Mouse (Mus musculus) telencephalon, adult 2 months (tissue): ENCODE results near the gene Cct8.

ENCODE experiments used
- DNase-seq: peaks from one replicate; pipeline ENCODE4 v3.0.0-alpha.2; 2011; ENCODE audit warnings: low read depth, low spot score

Cct8 gene

GRCm38 (mm10) chr16:87445110-87445509 is 50.6 kb downstream of the Cct8 start:
- DNase-seq, result no peak

- no peak for DNase-seq
Observed at GRCm38 (mm10) chr16:87444071-87444470, 51.6 kb downstream of the Cct8 start.

DNA sequence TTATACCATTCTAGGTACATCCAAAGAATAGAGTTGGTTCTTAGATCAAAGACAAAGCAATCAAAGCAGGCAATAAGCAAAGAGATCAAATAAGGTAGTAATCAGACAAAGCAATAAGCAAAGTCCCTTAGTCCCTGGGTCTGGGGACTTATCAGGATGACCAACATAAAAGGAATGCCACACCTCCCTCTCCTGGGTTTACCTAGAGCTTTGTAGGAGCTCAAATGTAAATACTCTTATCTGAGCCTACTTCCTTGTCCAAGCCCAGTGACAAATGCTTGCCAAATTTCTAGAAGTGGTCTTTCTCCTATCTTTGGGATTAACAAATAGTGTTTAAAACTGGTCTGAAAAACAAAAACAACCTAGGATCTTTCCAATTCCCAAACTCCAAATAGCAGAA is 52.4 kb downstream of the Cct8 start:
- DNase-seq, result no peak

DNA sequence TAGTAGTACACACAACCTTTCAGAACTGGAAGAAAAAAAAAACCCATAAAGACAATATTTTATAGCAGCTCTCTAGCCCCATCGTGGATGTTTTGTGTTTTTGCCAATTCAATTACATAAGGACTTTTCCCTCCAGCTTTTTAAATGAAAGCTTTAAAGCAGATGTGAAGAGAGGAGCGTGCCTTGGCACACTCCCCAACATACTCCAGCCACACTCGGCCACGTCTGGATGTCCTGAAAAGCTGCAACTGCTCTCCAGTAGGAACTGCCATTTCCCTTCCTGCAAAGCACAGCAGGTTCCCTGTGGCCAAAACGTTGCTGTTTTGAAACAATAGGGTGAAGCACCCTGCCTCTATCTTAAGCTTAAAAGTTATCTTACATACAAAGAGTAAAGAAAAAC is 53.4 kb downstream of the Cct8 start:
- DNase-seq, result no peak

DNA sequence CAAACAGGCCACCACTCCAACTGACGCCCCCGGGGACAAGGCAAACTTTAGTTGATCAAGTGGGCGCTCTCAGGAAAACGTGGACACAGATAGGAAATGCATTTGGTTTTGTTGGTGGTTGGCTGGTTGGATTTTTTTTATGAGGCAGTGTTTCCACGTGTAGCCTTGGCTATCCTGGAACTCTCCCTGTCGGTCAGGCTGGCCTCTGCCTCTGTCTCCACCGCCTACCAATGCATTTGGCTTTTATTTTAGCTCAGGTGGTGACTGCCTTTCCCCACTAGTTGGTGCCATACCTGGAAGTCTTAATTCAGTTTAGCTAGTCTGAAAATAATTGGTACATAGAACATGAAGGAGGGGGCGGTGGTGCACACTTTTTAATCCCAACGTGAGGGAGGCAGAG is 54.6 kb downstream of the Cct8 start:
- no peak for DNase-seq

- peak; percentile 92 for DNase-seq
Observed at GRCm38 (mm10) chr16:87440184-87440686, 55.4 kb downstream of the Cct8 start, which contains the start of gene Rwdd2b. Gene Rwdd2b (minus strand): TSS chr16:87440573.

DNA sequence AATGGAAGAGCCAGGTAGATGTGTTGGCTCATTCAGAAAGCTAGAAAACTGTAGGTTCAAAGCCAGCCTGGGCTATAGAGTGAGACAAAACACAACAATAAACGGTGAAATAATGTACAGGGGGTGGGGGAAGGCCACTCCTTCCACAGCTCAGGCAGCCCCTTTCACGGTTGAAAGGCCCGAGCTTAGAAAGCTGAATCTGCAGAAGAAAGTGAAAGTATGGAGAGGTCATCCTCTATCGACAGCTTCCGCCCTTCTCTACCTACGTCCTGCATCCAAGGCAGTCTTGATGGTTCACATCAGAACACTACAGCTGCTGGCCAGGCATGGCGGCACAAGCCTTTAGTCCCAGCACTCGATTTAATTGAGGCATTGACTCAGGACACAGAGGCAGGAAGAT is 57.0 kb downstream of the Cct8 start:
- DNase-seq, result no peak

DNA sequence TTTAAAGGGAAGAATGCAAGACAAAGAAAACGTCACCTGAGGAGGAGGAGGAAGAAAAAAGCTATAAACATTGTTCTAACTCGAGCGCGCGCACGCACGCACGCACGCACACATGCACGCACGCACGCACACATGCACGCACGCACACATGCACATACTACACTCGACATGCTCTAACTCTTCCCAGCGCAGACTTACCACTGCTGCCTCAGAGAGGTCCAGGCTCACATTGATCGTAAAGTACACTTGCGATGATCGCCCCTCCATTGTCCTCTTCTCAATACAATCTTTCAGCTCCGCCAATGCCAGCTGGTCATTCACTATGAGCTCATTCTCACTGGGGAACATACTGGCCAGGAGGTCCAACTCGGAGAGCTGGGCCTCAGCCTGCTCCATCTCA is 58.6 kb downstream of the Cct8 start:
- no peak for DNase-seq

- DNase-seq, result no peak
Observed at GRCm38 (mm10) chr16:87435411-87436205, 60.1 kb downstream of the Cct8 start.

- no peak for DNase-seq
Observed at GRCm38 (mm10) chr16:87434946-87435345, 60.7 kb downstream of the Cct8 start.

DNA sequence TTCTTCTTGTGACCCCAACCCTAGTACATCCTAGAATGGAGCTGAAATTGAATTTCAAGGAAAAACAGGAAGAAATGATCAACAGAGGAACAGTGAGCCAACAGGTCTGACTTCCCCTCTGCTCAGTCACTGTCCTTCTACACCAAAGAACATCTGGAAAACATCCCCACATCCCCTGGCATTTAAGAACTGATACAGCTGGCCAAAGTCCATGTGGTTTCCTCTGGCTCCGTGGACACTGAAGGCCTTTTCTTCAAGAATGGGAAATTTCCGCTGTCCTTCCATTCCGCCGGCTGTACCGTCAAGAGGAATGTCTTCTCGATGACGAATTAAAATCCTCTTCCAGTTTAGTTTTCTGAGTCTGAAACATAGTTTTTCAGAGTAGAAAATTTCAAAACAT is 61.4 kb downstream of the Cct8 start:
- DNase-seq, result no peak
